Mouse (Mus musculus) spleen, adult 2 months (tissue): Measurements from ENCODE around the gene Ghdc.

ENCODE experiments used
- CTCF ChIP-seq: fragments of 200-500 bp; IDR thresholded peaks from 2 replicates; pipeline ENCODE4 v1.5.1; 2011; ENCODE audit warnings: mild to moderate bottlenecking, inconsistent platforms; ENCODE audit not compliant: insufficient read depth, insufficient read length, insufficient replicate concordance; ENCODE audit errors: extremely low read depth
- POLR2A ChIP-seq: fragments of 200-500 bp; IDR thresholded peaks from 2 replicates; pipeline ENCODE4 v1.6.1; 2011; ENCODE audit warnings: low read depth, low read length, inconsistent platforms

DNA sequence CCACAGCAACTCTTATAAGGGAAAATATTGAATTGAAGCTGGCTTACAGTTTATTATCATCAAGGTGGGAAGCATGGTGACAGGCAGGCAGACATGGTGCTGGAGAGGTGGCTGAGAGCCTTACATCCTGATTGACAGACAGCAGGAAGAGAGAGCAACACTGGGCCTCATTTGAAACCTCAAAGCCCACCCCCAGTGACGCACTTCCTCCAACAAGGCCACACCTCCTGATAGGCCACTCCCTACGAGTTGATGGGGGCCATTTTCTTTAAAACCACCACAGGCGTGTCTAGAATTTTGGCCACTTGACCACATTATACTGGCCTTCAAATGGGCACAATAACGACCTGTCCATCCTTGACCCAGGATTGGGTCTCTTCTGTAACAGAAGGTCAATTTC lies 3.5 kb upstream of the Ghdc start:
- TF ChIP-seq CTCF, result no peak
- no peak for TF ChIP-seq POLR2A
